8 mouse cellular contexts compared by ENCODE assay signal in the genomic region with DNA sequence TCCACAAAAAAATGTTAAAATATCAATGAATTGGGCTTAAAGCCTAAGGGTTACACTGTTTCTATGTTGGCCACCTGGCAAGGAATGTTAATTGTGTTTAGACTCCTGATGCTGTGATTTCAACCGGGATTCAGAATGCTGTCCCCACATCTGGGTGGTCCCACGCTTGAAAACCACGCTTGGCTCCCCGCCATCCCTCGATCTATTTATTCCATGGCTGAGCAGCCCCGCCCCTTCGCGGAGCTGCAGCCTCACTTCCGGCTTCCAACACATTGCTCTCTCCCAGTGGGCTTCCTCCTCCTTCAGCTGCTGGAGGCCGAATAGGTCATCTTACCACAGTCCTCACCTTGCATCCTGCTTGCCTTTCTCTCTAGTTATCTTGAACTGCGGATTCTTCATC. TPM values are rescaled to one million over a fixed set of nuclear protein-coding genes. Genes with fewer than 3 reads are reported as not detected.
DNase-seq lines count a peak whose midpoint lies in the region; ATAC-seq and TF ChIP-seq lines count a peak whose summit lies in the region.

No protein-coding gene starts in this region.

- peaks cover 14% of the 10 kb centered on the region for H3K4me1 ChIP-seq in intestine, embryonic 14.5 days (replicated peaks; ENCODE audit: control insufficient read depth, insufficient read depth, low read length)
- peaks cover 27% of the 10 kb centered on the region for H3K4me1 ChIP-seq in lung, embryonic 15.5 days
- H3K4me1 ChIP-seq in olfactory bulb, adult 2 months (ENCODE audit: control insufficient read depth, insufficient read depth, low read length), result peaks cover 10% of the 10 kb centered on the region

- no peaks in the 10 kb centered on the region for H3K27me3 ChIP-seq in intestine, embryonic 14.5 days (replicated peaks; ENCODE audit: control insufficient read depth, insufficient read depth, low read length)
- no peaks in the 10 kb centered on the region for H3K27me3 ChIP-seq in lung, embryonic 15.5 days

- H3K36me3 ChIP-seq in intestine, embryonic 14.5 days (ENCODE audit: control insufficient read depth, insufficient read depth, low read length), result no peaks in the 10 kb centered on the region
- H3K36me3 ChIP-seq in lung, embryonic 15.5 days, result no peaks in the 10 kb centered on the region

- peak overlapping the region; percentile 92 for H3K27ac ChIP-seq in intestine, embryonic 14.5 days (ENCODE audit: low read depth)
- H3K27ac ChIP-seq in lung, embryonic 15.5 days, result peak overlapping the region; percentile 91
- H3K27ac ChIP-seq in olfactory bulb, adult 2 months (ENCODE audit: insufficient read depth, low read depth, low read length), result peak overlapping the region; percentile 28; the same call in 1 of the 2 replicates

- no peaks in the 10 kb centered on the region for H3K9me3 ChIP-seq in intestine, embryonic 14.5 days (ENCODE audit: control insufficient read depth, low read length)
- no peaks in the 10 kb centered on the region for H3K9me3 ChIP-seq in lung, embryonic 15.5 days

- WGBS in intestine, embryonic 14.5 days, result 4% methylated on average over 11 of the region's 11 CpGs
- WGBS in lung, embryonic 15.5 days, result 1% methylated on average over 11 of the region's 11 CpGs
- 10% methylated on average over 11 of the region's 11 CpGs for WGBS in olfactory bulb, adult 2 months

- TF ChIP-seq POLR2A in olfactory bulb, adult 2 months (IDR thresholded peaks at IDR 0.05; ENCODE audit: insufficient read depth, low read depth, low read length), result no peak

- peak; percentile 37 for ATAC-seq in intestine, embryonic 14.5 days (replicated peaks; ENCODE audit: low FRiP score, low TSS enrichment, low read depth)
- ATAC-seq in lung, embryonic 15.5 days (ENCODE audit: borderline replicate concordance, extremely low read depth, low FRiP score, low TSS enrichment), result peak; percentile 48; the same call in 1 of the 2 replicates

- TF ChIP-seq CTCF in olfactory bulb, adult 2 months (IDR thresholded peaks at IDR 0.05; ENCODE audit: insufficient read depth, low read depth, low read length), result no peak

- peak overlapping the region; percentile 52 for H3K9ac ChIP-seq in intestine, embryonic 14.5 days (ENCODE audit: low read length)
- H3K9ac ChIP-seq in lung, embryonic 15.5 days, result no peak overlapping the region

- peak; percentile 42 for DNase-seq in urinary bladder, postnatal 14 days (ENCODE audit: low spot score)
- DNase-seq in urinary bladder, adult 2 months (ENCODE audit: low spot score), result no peak
- peak; percentile 75 to 78 for DNase-seq in cerebellum, postnatal 10 days
- peak; percentile 72 for DNase-seq in forelimb bud, embryonic 11.5 days (ENCODE audit: low read depth, low spot score)
- DNase-seq in intestine, embryonic 14.5 days (ENCODE audit: low spot score), result peak; percentile 87
- no peak for DNase-seq in B cell, adult 2 months

- H3K4me3 ChIP-seq in intestine, embryonic 14.5 days (ENCODE audit: low read depth, low read length), result no peak overlapping the region; the same call in 1 of the 2 replicates
- peak overlapping the region; percentile 36 for H3K4me3 ChIP-seq in lung, embryonic 15.5 days
- no peak overlapping the region for H3K4me3 ChIP-seq in olfactory bulb, adult 2 months (ENCODE audit: insufficient read depth, low read depth, low read length)

- peak overlapping the region; percentile 56 for H3K4me2 ChIP-seq in intestine, embryonic 14.5 days (ENCODE audit: low read length)
- peak overlapping the region; percentile 76 for H3K4me2 ChIP-seq in lung, embryonic 15.5 days

RNA-seq across cellular contexts. Expression of a gene that starts 8.9 kb away (rescaled TPM):
- 1.5 and 1.9 TPM in 2 replicates for polyA plus RNA-seq in urinary bladder, adult 2 months (2012; rRNA removed)
- 0.63 and 1.5 TPM in 2 replicates for polyA plus RNA-seq in intestine, embryonic 14.5 days (2014; fragmentation: Nextera tagmentation; extraction: Ambion mirVana)
- 2.7 and 3.6 TPM in 2 replicates for polyA plus RNA-seq in lung, embryonic 15.5 days (2015; fragmentation: Nextera tagmentation; extraction: Ambion mirVana)
- polyA plus RNA-seq in olfactory bulb, adult 2 months (2012; ENCODE audit: insufficient read depth, insufficient read length, low replicate concordance, missing spikeins), result not detected in 2 replicates

RNA-seq across cellular contexts. Expression of a gene that starts 19.3 kb away (rescaled TPM):
- polyA plus RNA-seq in urinary bladder, adult 2 months (2012; rRNA removed), result 38.3 and 54.1 TPM in 2 replicates
- 40.8 and 42.5 TPM in 2 replicates for polyA plus RNA-seq in intestine, embryonic 14.5 days (2014; fragmentation: Nextera tagmentation; extraction: Ambion mirVana)
- polyA plus RNA-seq in lung, embryonic 15.5 days (2015; fragmentation: Nextera tagmentation; extraction: Ambion mirVana), result 34.9 and 38.4 TPM in 2 replicates
- polyA plus RNA-seq in olfactory bulb, adult 2 months (2012; ENCODE audit: insufficient read depth, insufficient read length, low replicate concordance, missing spikeins), result 129 TPM in 1 of 2 replicates, not detected in the other

RNA-seq across cellular contexts. Expression of a gene that starts 31.3 kb away (rescaled TPM):
- not detected in 2 replicates for polyA plus RNA-seq in urinary bladder, adult 2 months (2012; rRNA removed)
- 0.83 TPM in 1 of 2 replicates, not detected in the other for polyA plus RNA-seq in intestine, embryonic 14.5 days (2014; fragmentation: Nextera tagmentation; extraction: Ambion mirVana)
- 0.34 and 0.55 TPM in 2 replicates for polyA plus RNA-seq in lung, embryonic 15.5 days (2015; fragmentation: Nextera tagmentation; extraction: Ambion mirVana)
- not detected in 2 replicates for polyA plus RNA-seq in olfactory bulb, adult 2 months (2012; ENCODE audit: insufficient read depth, insufficient read length, low replicate concordance, missing spikeins)

RNA-seq across cellular contexts. Expression of a gene that starts 39.1 kb away (rescaled TPM):
- polyA plus RNA-seq in urinary bladder, adult 2 months (2012; rRNA removed), result 11.6 and 11.8 TPM in 2 replicates
- 12.0 and 13.7 TPM in 2 replicates for polyA plus RNA-seq in intestine, embryonic 14.5 days (2014; fragmentation: Nextera tagmentation; extraction: Ambion mirVana)
- 10.9 and 11.2 TPM in 2 replicates for polyA plus RNA-seq in lung, embryonic 15.5 days (2015; fragmentation: Nextera tagmentation; extraction: Ambion mirVana)
- not detected in 2 replicates for polyA plus RNA-seq in olfactory bulb, adult 2 months (2012; ENCODE audit: insufficient read depth, insufficient read length, low replicate concordance, missing spikeins)

RNA-seq across cellular contexts. Expression of a gene that starts 39.2 kb away (rescaled TPM):
- 16.8 and 19.0 TPM in 2 replicates for polyA plus RNA-seq in urinary bladder, adult 2 months (2012; rRNA removed)
- polyA plus RNA-seq in intestine, embryonic 14.5 days (2014; fragmentation: Nextera tagmentation; extraction: Ambion mirVana), result 42.2 and 46.5 TPM in 2 replicates
- 44.8 and 47.4 TPM in 2 replicates for polyA plus RNA-seq in lung, embryonic 15.5 days (2015; fragmentation: Nextera tagmentation; extraction: Ambion mirVana)
- polyA plus RNA-seq in olfactory bulb, adult 2 months (2012; ENCODE audit: insufficient read depth, insufficient read length, low replicate concordance, missing spikeins), result not detected in 2 replicates

Comparison
In these comparisons a context has a peak if more than half of its experiments do, and no peak if none do; other contexts are left out.
1. DNase-seq: peak in urinary bladder, postnatal 14 days (single experiment), cerebellum, postnatal 10 days (2 of 2), forelimb bud, embryonic 11.5 days (single experiment) and intestine, embryonic 14.5 days (single experiment); none in urinary bladder, adult 2 months (single experiment) and B cell, adult 2 months (0 of 2).
2. H3K27ac ChIP-seq: peak in every context shown above with its lines; median percentile 92 in intestine, embryonic 14.5 days; 91 in lung, embryonic 15.5 days; 28 in olfactory bulb, adult 2 months.